Mouse (Mus musculus): Measurements from ENCODE around the gene Rad9a. TPM values are rescaled to one million over a fixed set of nuclear protein-coding genes. Genes with fewer than 3 reads are reported as not detected.

The Rad9a gene
- polyA plus RNA-seq (2015; fragmentation: Nextera tagmentation; extraction: Ambion mirVana), result 12.6 and 15.8 TPM in 2 replicates

DNA sequence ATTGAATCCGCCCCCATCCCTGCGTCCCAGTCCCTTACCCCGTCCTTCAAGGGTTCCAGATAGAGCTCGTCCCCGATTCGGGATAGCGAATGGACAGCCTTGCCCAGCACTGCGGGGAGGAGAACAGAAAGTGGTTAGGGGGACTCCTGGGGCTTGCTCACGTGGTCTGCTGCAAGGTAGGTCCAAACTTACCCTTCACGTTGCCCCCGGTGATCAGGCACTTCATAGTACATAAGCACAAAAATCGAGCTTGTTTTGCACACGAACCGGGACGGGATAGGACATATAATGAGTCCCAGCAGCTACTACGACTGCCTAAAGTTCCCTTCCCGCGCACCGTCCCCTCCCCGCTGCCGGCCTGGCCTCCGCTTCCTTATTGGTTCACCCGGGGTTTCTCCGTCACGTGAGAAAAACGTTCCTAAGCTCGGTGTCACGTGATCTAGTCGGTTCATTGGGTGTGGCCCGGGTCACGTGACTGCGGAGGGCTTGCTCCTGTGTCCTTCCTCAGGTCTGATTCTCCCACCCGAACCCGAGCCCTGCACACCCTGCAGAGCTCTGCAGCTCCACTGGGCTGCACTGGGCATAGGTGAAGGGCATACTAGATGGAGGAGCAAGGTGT, at the start of gene Rad9a:
Gene Rad9a, minus strand, starts transcription at position 372 of the 619 bp plus-strand sequence.

DNA sequence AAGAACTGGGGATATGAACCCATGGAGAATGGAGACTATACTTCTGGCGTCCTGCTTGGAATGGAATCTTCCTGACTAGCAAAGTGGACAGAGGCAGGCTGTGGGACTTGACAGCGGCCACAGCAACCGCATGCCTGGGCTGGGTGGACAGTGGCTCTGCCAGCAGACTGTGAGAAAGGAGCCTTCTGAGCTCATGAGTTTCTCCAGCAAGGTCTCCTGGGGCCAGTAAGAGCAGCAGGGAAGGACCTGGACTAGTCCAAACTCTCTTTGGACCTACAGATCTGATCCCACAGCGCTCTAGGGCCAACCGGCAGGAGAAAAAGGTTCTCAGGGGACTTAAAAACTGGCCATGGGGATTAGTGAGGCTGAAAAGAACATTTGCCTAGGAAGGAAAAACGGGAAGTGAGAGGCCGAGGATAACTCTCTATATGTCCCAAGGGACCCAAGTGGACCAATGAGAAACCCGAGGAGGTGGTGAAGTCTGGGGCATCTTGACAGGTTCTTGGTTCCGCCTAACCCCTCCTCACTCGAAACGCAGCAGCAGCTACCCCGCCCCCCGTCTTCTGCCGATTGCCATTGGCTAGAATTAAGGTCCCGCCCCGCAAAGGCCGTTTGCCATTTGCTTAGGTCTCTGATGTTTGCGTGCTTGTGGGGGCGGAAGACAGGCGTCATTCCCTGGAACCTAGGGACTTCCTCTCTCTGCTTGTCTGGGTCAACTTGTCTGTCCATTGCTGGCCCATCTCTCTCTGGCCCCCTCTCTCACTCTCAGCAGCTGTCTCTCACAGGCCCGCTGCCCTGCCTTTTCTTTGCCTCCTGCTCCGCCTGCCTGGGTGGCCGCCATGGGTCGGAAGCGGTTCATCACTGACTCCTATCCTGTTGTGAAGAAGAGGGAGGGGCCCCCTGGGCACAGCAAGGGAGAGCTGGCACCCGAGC, 30.1 kb upstream of the Rad9a start, which contains the start of gene Pold4:
Gene Pold4, plus strand, starts transcription at position 647 of the 933 bp plus-strand sequence.

DNA sequence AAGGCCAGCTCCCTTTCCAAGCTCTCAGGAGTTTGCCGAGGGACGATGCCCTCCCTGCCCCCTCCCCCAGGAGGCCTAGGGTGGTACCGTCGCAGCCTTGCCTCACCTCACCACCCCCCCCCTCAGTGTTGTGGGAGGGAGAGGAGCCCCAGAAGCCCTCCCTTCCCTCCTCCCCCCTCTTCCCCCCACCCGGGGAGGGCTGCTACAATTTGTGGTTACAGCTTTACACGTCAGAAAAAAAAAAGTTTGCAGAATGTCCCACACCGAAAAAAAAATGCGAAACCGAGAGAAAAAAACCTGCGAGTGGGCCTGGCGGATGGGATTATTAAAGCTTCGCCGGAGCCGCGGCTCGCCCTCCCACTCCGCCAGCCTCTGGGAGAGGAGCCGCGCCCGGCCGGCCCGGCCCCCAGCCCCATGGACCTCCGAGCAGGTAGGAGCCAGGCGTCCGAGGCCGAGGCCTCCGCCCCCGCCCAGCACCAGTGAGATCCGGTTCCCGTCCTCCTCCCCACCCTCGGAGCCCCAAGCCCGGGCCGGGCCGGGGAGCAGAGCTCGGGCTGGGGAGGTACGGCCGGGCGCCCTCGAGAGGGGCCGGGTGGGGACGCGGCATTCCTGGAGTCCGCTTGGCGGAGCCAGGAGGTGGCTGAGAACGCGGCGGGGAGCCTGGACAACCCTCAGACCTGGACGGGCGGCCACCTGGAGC, 12.8 kb upstream of the Rad9a start, which contains the start of the genes Clcf1 and AC109138.7:
Gene Clcf1, plus strand, starts transcription at position 168 of the 700 bp plus-strand sequence.
Gene AC109138.7, plus strand, starts transcription at position 287 of the 700 bp plus-strand sequence.

DNA sequence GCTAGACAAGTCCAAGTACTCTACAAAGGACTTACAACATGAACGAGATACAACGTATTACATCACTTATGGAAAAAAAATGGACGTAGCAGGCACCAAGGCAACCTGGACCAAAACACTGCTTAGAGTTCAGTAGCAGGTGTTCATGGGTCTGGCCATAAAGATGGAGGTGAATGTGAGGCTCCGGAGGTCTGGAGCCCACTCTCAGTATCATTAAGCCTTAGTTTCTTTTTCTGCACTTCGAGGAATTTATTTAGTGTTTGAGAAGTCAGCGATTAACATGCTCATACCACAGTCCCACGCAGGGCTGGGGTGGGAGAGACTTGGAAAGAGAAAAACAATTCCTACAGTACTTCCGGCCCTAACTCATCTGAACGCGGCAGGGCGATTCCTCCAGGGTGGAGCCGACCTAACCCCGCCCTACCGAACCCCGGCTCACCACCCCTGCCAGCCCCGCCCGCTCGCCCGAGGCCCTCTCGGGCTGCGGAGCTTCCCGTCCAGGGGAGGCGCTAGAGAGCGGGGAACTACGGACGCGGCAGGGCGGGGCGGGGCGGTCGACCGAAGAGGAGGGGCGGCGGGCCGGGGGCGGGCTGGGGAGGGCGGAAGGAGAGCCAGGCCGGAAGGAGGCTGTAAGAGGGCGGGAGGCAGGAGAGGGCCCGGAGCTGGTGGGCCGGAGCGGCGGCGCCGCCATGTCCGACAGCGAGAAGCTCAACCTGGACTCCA, 9.8 kb downstream of the Rad9a start, which contains the start of gene Ppp1ca:
Gene Ppp1ca, plus strand, starts transcription at position 538 of the 723 bp plus-strand sequence.

DNA sequence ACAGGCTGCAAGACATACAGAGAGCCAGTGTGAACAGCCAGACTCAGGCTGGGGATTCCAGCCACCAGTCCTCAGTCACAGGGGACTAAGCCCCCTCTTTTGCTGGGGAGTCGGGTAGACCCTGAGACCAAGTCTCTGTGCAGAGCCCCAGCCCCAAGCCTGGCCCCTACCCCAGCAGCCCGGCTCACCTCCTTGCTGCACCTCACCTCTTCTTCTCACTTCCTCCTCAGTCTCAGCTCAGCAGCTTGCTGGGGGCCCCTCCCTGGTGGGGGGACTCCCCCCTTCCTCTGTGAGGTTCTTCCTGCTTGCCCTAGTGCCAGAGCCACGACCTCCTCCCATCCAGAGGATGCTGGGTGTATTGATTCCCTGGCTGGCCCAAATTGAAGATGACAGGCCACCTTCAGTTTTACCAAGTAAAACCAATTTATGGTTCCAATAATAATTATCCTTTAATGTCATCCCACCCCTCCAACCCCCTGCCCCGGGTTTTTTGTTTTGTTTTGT, 10.6 kb downstream of the Rad9a start, which contains the start of gene Tbc1d10c:
Gene Tbc1d10c, minus strand, starts transcription at position 454 of the 504 bp plus-strand sequence.

DNA sequence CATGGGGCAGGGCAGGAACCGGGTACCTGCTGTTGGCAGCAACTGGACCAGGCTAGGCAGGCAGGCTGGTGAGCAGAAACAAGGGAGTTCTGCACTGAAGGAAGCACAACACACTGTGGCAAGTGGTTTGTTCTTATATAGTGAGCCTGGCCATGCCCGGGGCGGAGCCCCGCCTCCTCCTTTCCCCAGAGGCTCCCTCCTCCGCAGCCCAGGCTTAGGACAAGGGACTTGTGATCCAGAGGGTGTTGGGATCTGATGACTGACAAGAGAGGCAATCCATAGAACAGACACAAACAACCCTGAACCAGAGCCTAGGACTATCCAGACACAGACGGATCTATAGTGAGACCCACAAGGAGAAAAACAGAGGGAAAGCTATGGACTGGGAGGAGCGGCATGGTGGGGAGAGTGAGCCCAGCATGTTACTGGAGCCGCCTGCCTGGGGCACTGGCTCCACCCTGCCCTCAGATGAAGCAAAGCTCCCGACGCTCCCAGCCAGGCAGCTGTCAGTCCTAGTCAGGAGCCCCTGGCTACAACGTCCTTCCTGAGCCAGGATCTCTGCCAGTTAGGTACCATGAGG, 26.0 kb downstream of the Rad9a start, which contains the start of gene Carns1:
Gene Carns1, minus strand, starts transcription at position 112 of the 580 bp plus-strand sequence.

DNA sequence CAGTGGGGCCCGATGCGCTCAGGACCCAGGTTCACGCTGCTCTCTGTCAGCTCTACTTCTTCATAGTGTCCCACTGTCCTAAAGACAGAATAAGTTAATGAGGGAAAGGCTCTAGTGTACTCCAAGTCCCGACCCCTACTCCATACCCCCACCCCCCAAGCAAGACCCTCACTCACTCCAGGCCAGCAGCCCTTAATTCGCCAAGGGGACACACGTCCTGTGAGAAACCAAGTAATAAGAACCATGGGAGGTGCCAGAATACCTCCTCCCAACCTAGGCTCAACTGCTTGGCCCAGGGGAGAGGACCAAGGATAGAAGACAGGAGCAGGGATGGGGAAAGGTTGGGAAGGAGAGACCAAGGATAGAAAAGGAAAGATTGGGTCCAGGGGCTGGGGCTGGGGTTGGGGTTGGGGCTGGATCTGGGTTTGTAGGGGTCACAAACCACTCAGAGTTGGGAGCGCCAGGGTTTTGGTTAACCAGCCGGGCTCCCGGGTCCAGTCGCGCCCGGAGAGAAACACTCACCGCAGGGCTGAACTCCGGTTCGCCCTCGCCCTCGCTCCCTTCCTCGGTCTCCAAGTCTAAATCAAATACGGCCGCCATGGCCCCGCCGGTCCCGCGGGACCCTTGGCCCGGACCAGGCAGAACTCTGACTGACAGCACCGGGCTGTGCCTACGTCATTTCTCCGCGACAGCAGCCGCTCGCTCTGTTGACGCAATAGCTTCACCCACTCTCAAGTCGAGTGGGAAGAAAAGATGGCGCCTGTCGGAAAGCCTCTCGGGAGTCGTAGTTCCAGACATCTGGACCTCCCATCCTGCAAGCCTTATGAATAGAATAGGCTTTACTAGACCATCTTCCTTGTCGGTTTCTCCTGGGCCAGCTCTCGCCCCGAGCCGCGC, 38.6 kb downstream of the Rad9a start, which contains the start of gene Rps6kb2:
Gene Rps6kb2, minus strand, starts transcription at position 709 of the 897 bp plus-strand sequence.

DNA sequence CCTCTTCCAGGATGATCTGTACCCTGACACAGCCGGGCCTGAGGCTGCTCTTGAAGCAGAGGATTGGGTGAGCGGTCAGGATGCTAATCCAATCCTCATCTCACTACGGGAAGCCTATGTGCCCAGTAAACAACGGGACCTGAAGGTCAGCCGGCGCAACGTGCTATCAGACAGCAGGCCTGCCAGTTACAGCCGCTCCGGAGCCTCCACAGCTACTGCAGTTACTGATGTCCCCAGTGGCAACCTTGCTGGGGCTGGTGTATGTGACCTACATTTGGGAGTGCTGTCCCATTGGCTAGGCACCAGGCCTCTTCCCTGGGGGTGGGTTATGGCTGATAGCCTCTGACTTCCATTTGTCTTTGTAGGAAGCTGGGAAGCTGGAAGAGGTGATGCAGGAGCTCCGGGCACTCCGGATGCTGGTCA, 48.2 kb downstream of the Rad9a start, which contains the start of gene Ptprcap:
Gene Ptprcap, plus strand, starts transcription at position 373 of the 423 bp plus-strand sequence.

DNA sequence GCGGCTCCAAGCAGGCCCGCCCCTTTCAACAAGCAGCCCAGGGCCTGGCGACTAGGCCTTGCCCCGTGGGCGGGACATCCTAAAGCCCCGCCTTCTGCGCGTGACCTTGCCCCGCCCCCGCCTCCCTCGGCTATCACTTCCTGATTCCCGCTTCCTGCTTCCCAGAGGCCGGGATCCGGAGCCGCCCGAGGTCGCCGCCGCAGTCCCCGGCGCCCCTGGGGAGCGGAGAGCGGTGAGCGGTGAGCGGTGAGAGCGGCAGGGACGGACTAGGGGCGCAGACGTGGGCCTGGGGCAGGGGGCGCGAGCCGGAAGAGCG, 53.0 kb downstream of the Rad9a start, which contains the start of gene Coro1b:
Gene Coro1b, plus strand, starts transcription at position 129 of the 316 bp plus-strand sequence.

Small RNAs within 50 kb of the gene (microRNA-seq; reads per million reads assigned to microRNA genes)
- gene Gm26115, result not detected

Other genes starting within 250 kb of the Rad9a start
- gene Aldh3b3, start 243.0 kb downstream of the Rad9a start, polyA plus RNA-seq (2015; fragmentation: Nextera tagmentation; extraction: Ambion mirVana), result 0.29 and 0.30 TPM in 2 replicates
- gene Aldh3b2, start 229.3 kb downstream of the Rad9a start, polyA plus RNA-seq (2015; fragmentation: Nextera tagmentation; extraction: Ambion mirVana), result 122 and 144 TPM in 2 replicates
- 6.1 and 7.0 TPM in 2 replicates for gene Acy3, start 215.1 kb downstream of the Rad9a start, polyA plus RNA-seq (2015; fragmentation: Nextera tagmentation; extraction: Ambion mirVana)
- gene Tbx10, start 208.9 kb downstream of the Rad9a start, polyA plus RNA-seq (2015; fragmentation: Nextera tagmentation; extraction: Ambion mirVana), result 0.11 TPM in 1 of 2 replicates, not detected in the other
- 29.1 and 36.0 TPM in 2 replicates for gene Nudt8, start 201.1 kb downstream of the Rad9a start, polyA plus RNA-seq (2015; fragmentation: Nextera tagmentation; extraction: Ambion mirVana)
- gene Gm49405, start 201.0 kb downstream of the Rad9a start, polyA plus RNA-seq (2015; fragmentation: Nextera tagmentation; extraction: Ambion mirVana), result 0.82 and 1.3 TPM in 2 replicates
- 1.5 and 2.1 TPM in 2 replicates for gene Doc2g, start 198.3 kb downstream of the Rad9a start, polyA plus RNA-seq (2015; fragmentation: Nextera tagmentation; extraction: Ambion mirVana)
- 170 and 175 TPM in 2 replicates for gene Ndufv1, start 188.9 kb downstream of the Rad9a start, polyA plus RNA-seq (2015; fragmentation: Nextera tagmentation; extraction: Ambion mirVana)
- gene Gstp1, start 163.7 kb downstream of the Rad9a start, polyA plus RNA-seq (2015; fragmentation: Nextera tagmentation; extraction: Ambion mirVana), result 432 and 441 TPM in 2 replicates
- 21.6 and 25.1 TPM in 2 replicates for gene Gstp2, start 155.6 kb downstream of the Rad9a start, polyA plus RNA-seq (2015; fragmentation: Nextera tagmentation; extraction: Ambion mirVana)
- 0.33 and 0.52 TPM in 2 replicates for gene Gstp3, start 142.1 kb downstream of the Rad9a start, polyA plus RNA-seq (2015; fragmentation: Nextera tagmentation; extraction: Ambion mirVana)
- not detected in 2 replicates for gene Cabp2, start 120.1 kb downstream of the Rad9a start, polyA plus RNA-seq (2015; fragmentation: Nextera tagmentation; extraction: Ambion mirVana)
- 75.9 and 93.8 TPM in 2 replicates for gene Cdk2ap2, start 104.5 kb downstream of the Rad9a start, polyA plus RNA-seq (2015; fragmentation: Nextera tagmentation; extraction: Ambion mirVana)
- 10.2 and 13.2 TPM in 2 replicates for gene Pitpnm1, start 101.7 kb downstream of the Rad9a start, polyA plus RNA-seq (2015; fragmentation: Nextera tagmentation; extraction: Ambion mirVana)
- 76.9 and 77.9 TPM in 2 replicates for gene Aip, start 75.8 kb downstream of the Rad9a start, polyA plus RNA-seq (2015; fragmentation: Nextera tagmentation; extraction: Ambion mirVana)
- not detected in 2 replicates for gene Gpr152, start 61.9 kb downstream of the Rad9a start, polyA plus RNA-seq (2015; fragmentation: Nextera tagmentation; extraction: Ambion mirVana)
- gene Cabp4, start 57.6 kb downstream of the Rad9a start, polyA plus RNA-seq (2015; fragmentation: Nextera tagmentation; extraction: Ambion mirVana), result 0.28 and 0.41 TPM in 2 replicates
- gene Coro1b, start 53.0 kb downstream of the Rad9a start, polyA plus RNA-seq (2015; fragmentation: Nextera tagmentation; extraction: Ambion mirVana), result 130 and 133 TPM in 2 replicates
- 0.54 and 0.65 TPM in 2 replicates for gene Ptprcap, start 48.1 kb downstream of the Rad9a start, polyA plus RNA-seq (2015; fragmentation: Nextera tagmentation; extraction: Ambion mirVana)
- gene Rps6kb2, start 38.3 kb downstream of the Rad9a start, polyA plus RNA-seq (2015; fragmentation: Nextera tagmentation; extraction: Ambion mirVana), result 28.6 and 31.4 TPM in 2 replicates
- 5.8 and 7.8 TPM in 2 replicates for gene Carns1, start 26.2 kb downstream of the Rad9a start, polyA plus RNA-seq (2015; fragmentation: Nextera tagmentation; extraction: Ambion mirVana)
- 1.3 and 1.5 TPM in 2 replicates for gene Tbc1d10c, start 10.4 kb downstream of the Rad9a start, polyA plus RNA-seq (2015; fragmentation: Nextera tagmentation; extraction: Ambion mirVana)
- gene Ppp1ca, start 9.6 kb downstream of the Rad9a start, polyA plus RNA-seq (2015; fragmentation: Nextera tagmentation; extraction: Ambion mirVana), result 476 and 486 TPM in 2 replicates
- 1.8 TPM in 2 replicates for gene Clcf1, start 12.6 kb upstream of the Rad9a start, polyA plus RNA-seq (2015; fragmentation: Nextera tagmentation; extraction: Ambion mirVana)
- not detected in 2 replicates for gene AC109138.7, start 12.7 kb upstream of the Rad9a start, polyA plus RNA-seq (2015; fragmentation: Nextera tagmentation; extraction: Ambion mirVana)
- 44.5 and 63.8 TPM in 2 replicates for gene Pold4, start 30.2 kb upstream of the Rad9a start, polyA plus RNA-seq (2015; fragmentation: Nextera tagmentation; extraction: Ambion mirVana)
- gene Ssh3, start 67.5 kb upstream of the Rad9a start, polyA plus RNA-seq (2015; fragmentation: Nextera tagmentation; extraction: Ambion mirVana), result 19.2 and 19.3 TPM in 2 replicates
- 7.9 and 8.3 TPM in 2 replicates for gene Ankrd13d, start 81.5 kb upstream of the Rad9a start, polyA plus RNA-seq (2015; fragmentation: Nextera tagmentation; extraction: Ambion mirVana)
- 12.7 and 15.0 TPM in 2 replicates for gene Grk2, start 104.6 kb upstream of the Rad9a start, polyA plus RNA-seq (2015; fragmentation: Nextera tagmentation; extraction: Ambion mirVana)
- 18.6 and 21.3 TPM in 2 replicates for gene Kdm2a, start 196.6 kb upstream of the Rad9a start, polyA plus RNA-seq (2015; fragmentation: Nextera tagmentation; extraction: Ambion mirVana)
- 25.0 and 28.7 TPM in 2 replicates for gene Rhod, start 237.8 kb upstream of the Rad9a start, polyA plus RNA-seq (2015; fragmentation: Nextera tagmentation; extraction: Ambion mirVana)

Data from urinary bladder, postnatal 0 days (tissue).